ENCODE assay signal across 7 mouse cellular contexts in the genomic region with DNA sequence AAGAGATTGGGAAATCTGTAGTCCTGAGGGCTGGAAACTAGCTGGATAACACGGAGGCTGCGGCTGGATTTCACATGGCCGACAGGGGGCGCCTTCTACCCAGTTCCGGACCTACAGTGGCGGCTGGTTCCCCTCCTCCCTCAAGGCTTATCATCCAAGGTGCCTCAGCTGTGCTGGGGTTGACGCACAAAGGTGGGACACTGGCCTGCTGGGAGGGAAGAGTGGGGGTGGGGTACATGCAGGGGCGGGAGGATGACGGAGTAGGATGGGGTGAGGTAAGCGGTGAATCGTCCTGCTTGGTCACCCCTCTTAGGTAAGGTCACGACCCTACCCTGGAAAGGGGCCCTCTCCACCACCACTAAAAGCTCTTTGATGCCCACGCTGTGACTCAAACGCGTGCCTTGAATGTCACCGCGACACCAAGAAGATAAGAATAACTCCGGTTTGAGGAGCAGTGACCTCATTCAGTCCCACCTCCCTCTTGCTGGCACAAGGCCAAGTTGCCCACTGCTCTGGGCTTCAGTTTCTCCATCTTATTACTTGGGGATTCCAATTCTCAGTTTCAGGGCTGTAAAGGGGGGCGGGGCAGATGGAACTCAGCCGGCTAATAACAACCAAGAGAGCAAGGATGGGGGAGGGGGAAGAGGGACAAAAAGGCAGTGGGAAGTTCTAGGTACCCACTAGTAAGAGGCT. TPM values are rescaled to one million over a fixed set of nuclear protein-coding genes. Genes with fewer than 3 reads are reported as not detected.
A peak's percentile ranks its signal among the peaks of the same experiment; 100 is the strongest.
DNase-seq lines count a peak whose midpoint lies in the region; ATAC-seq and TF ChIP-seq lines count a peak whose summit lies in the region.

No protein-coding gene starts in this region.

- no peak overlapping the region for H3K27ac ChIP-seq in limb, embryonic 10.5 days
- H3K27ac ChIP-seq in midbrain, embryonic 13.5 days: no peak overlapping the region
- no peak overlapping the region for H3K27ac ChIP-seq in small intestine, adult 2 months (ENCODE audit: insufficient read depth, low read depth, low read length)

- H3K9me3 ChIP-seq in limb, embryonic 10.5 days (replicated peaks): no peaks in the 10 kb centered on the region
- H3K9me3 ChIP-seq in midbrain, embryonic 13.5 days: no peaks in the 10 kb centered on the region

- H3K4me2 ChIP-seq in midbrain, embryonic 13.5 days (replicated peaks): peak overlapping the region; percentile 37

- no peaks in the 10 kb centered on the region for H3K36me3 ChIP-seq in limb, embryonic 10.5 days
- H3K36me3 ChIP-seq in midbrain, embryonic 13.5 days: no peaks in the 10 kb centered on the region
- no peaks in the 10 kb centered on the region for H3K36me3 ChIP-seq in small intestine, adult 2 months (ENCODE audit: control insufficient read depth, insufficient read depth, low read length)

- DNase-seq in adrenal gland, adult (ENCODE audit: inconsistent age in 2 of 2, low spot score in 1 of 2): peak; percentile 86 to 94
- DNase-seq in embryo, embryonic 11 days: peak; percentile 82
- DNase-seq in heart, adult 11 months: peak; percentile 96
- peak; percentile 83 for DNase-seq in kidney, adult 18-20 months
- DNase-seq in limb, embryonic 10.5 days (ENCODE audit: low spot score): peak; percentile 90

- peaks cover 12% of the 10 kb centered on the region for H3K4me1 ChIP-seq in limb, embryonic 10.5 days
- peaks cover 16% of the 10 kb centered on the region for H3K4me1 ChIP-seq in midbrain, embryonic 13.5 days (replicated peaks)
- peaks cover 6% of the 10 kb centered on the region; the same call in 1 of the 2 replicates for H3K4me1 ChIP-seq in small intestine, adult 2 months (ENCODE audit: control insufficient read depth, insufficient read depth, insufficient read length, low read length)

- H3K9ac ChIP-seq in midbrain, embryonic 13.5 days (replicated peaks): no peak overlapping the region

- peak; percentile 82 for ATAC-seq in midbrain, embryonic 13.5 days

- peak; percentile 86 for TF ChIP-seq CTCF in small intestine, adult 2 months (IDR thresholded peaks at IDR 0.05; ENCODE audit: extremely low read depth, insufficient read length, insufficient replicate concordance, low read depth, low read length)

- peak overlapping the region; percentile 35 for H3K4me3 ChIP-seq in limb, embryonic 10.5 days
- H3K4me3 ChIP-seq in midbrain, embryonic 13.5 days (replicated peaks): no peak overlapping the region
- H3K4me3 ChIP-seq in small intestine, adult 2 months (ENCODE audit: low read depth, low read length): no peak overlapping the region

- TF ChIP-seq POLR2A in small intestine, adult 2 months (IDR thresholded peaks at IDR 0.05; ENCODE audit: low read depth, low read length): no peak

- H3K27me3 ChIP-seq in limb, embryonic 10.5 days (ENCODE audit: low read depth, poor library complexity, severe bottlenecking): no peaks in the 10 kb centered on the region
- H3K27me3 ChIP-seq in midbrain, embryonic 13.5 days: no peaks in the 10 kb centered on the region
- no peaks in the 10 kb centered on the region for H3K27me3 ChIP-seq in small intestine, adult 2 months (ENCODE audit: control insufficient read depth, insufficient read depth, low read length)

- 7% methylated on average over 20 of the region's 20 CpGs for WGBS in limb, embryonic 10.5 days
- 5% methylated on average over 20 of the region's 20 CpGs for WGBS in midbrain, embryonic 13.5 days
- whole genome bisulfite sequencing in small intestine, adult 2 months: 5% methylated on average over 20 of the region's 20 CpGs

RNA-seq across cellular contexts. Expression of gene Cryaa, which starts 15.9 kb away (rescaled TPM):
- not detected in 2 replicates for polyA plus RNA-seq in limb, embryonic 10.5 days (2016; fragmentation: Nextera tagmentation; extraction: Ambion mirVana)
- polyA plus RNA-seq in midbrain, embryonic 13.5 days (2015; fragmentation: Nextera tagmentation; extraction: Ambion mirVana): not detected in 2 replicates
- not detected in 2 replicates for polyA plus RNA-seq in small intestine, adult 2 months (2012; rRNA removed)

RNA-seq across cellular contexts. Expression of gene U2af1, which starts 34.8 kb away (rescaled TPM):
- 473 and 525 TPM in 2 replicates for polyA plus RNA-seq in limb, embryonic 10.5 days (2016; fragmentation: Nextera tagmentation; extraction: Ambion mirVana)
- 269 and 274 TPM in 2 replicates for polyA plus RNA-seq in midbrain, embryonic 13.5 days (2015; fragmentation: Nextera tagmentation; extraction: Ambion mirVana)
- polyA plus RNA-seq in small intestine, adult 2 months (2012; rRNA removed): 10.1 and 19.1 TPM in 2 replicates

RNA-seq across cellular contexts. Expression of gene Cbs, which starts 56.4 kb away (rescaled TPM):
- 1.9 and 2.3 TPM in 2 replicates for polyA plus RNA-seq in limb, embryonic 10.5 days (2016; fragmentation: Nextera tagmentation; extraction: Ambion mirVana)
- polyA plus RNA-seq in midbrain, embryonic 13.5 days (2015; fragmentation: Nextera tagmentation; extraction: Ambion mirVana): 3.3 and 3.6 TPM in 2 replicates
- 1.2 and 29.0 TPM in 2 replicates for polyA plus RNA-seq in small intestine, adult 2 months (2012; rRNA removed)

Comparison
In these comparisons a context has a peak if more than half of its experiments do, and no peak if none do; other contexts are left out.
1. RNA of gene U2af1, which starts 34.8 kb away (polyA plus RNA-seq): 473 to 525 TPM in limb, embryonic 10.5 days and 269 to 274 TPM in midbrain, embryonic 13.5 days; 10.1 to 19.1 TPM in small intestine, adult 2 months; every median in the first group is over 10 times any median in the second.
2. Peak in every context shown above with its lines, with median percentiles within 50 percentile points of each other: DNase-seq.